Mouse (Mus musculus) large intestine, adult 2 months (tissue): ENCODE results near the gene Ascc2. TPM values are rescaled to one million over a fixed set of nuclear protein-coding genes. Genes with fewer than 3 reads are reported as not detected.
A peak's percentile ranks its signal among the peaks of the same experiment; 100 is the strongest.

Experiments used
- DNase-seq: peaks from one replicate; pipeline ENCODE4 v3.0.0-alpha.2; 2012; ENCODE audit warnings: low read depth, low spot score
- WGBS: fragments of 180-500 bp; shearing (Covaris S2); methylation state at CpG from one replicate; pipeline ENCODE4 v1.1.7; 2018; 5-methylcytosine and 5-hydroxymethylcytosine counted together
- polyA plus RNA-seq: library from polyadenylated mRNA; depleted of rRNA; stranded (reverse); fragments of >200 nt; gene quantifications from 2 replicates; pipeline ENCODE4 v1.2.3, GENCODE M21; 2012; rRNA removed

The Ascc2 gene
- polyA plus RNA-seq, result 16.8 and 22.7 TPM in 2 replicates

DNA sequence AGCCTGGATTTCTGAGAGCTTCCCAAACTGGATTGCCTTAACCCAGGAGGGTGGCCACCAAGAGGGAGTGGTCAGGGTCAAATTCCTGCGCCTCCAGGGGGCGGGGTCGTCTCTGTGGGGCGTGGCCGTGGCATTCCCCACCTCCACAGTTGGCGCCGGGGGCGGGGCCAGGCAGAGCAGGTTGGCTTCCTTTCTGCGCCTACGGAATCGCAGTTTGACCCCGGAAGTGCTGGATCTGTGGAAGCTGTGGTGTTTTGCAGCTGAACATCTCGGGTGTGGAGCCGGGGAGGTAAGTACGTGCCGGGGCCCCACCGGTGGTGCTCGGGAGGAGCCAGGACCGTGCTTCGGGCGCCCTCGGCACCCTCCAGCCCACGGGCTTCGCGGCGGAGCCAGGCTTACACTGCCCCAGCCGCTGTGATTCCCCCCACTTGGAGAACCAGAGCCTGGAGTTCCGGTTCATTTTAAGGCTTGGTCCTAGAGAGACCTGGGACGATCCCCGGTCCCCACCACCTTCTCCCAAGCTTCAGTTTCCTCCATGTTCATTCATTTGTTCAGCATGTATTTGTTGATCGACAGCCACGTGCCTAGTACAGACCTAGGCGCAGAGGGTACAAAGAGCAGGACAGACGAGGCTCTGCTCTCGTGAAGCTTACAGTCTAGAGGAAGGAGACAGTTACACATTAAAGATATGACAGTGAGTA lies at the start of gene Ascc2:
Gene Ascc2, plus strand, starts transcription at position 214 of the 701 bp plus-strand sequence.
- DNase-seq, result peak; percentile 85
- under 1% methylated on average over 35 of the region's 35 CpGs for WGBS

DNA sequence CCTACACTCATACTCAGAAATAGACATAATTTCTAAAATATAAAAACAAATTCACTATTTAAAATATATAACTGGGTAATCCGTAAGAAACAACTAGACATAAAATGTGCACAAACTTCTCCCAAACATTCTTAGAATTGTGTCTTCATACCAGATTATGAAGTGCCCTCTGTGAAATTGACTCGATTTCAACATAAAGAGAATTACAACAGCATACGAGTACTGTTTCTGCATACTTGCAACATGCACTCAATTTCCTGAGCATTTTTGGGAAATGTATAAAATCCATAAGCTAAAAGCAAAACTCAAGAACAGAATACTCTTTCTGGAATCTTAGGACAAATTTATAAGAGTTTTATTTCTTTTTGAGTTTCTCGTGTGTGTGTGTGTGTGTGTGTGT lies 45.7 kb upstream of the Ascc2 start:
- no peak for DNase-seq

DNA sequence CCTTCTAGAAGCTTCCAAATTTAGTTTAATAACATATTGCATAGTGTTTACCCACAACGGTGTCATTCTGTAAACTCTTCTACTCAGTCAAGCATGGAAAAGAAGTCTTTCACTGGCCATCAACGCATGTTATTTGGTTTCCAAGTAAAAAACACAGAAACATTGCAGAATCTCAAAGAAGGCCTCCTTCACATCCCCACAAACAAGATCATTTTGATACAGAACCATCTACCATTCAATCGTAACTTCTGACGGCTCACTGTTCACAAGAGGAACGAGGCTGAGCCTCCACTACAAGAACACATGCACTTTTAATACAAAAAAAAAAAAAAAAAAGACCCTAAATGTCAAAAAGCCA lies 44.1 kb upstream of the Ascc2 start:
- DNase-seq, result no peak
- 4% methylated on average over 5 of the region's 5 CpGs for WGBS

More for the DNA sequence above, 45.7 kb upstream of the Ascc2 start:
- 69% methylated on average over 4 of the region's 4 CpGs for WGBS

DNA sequence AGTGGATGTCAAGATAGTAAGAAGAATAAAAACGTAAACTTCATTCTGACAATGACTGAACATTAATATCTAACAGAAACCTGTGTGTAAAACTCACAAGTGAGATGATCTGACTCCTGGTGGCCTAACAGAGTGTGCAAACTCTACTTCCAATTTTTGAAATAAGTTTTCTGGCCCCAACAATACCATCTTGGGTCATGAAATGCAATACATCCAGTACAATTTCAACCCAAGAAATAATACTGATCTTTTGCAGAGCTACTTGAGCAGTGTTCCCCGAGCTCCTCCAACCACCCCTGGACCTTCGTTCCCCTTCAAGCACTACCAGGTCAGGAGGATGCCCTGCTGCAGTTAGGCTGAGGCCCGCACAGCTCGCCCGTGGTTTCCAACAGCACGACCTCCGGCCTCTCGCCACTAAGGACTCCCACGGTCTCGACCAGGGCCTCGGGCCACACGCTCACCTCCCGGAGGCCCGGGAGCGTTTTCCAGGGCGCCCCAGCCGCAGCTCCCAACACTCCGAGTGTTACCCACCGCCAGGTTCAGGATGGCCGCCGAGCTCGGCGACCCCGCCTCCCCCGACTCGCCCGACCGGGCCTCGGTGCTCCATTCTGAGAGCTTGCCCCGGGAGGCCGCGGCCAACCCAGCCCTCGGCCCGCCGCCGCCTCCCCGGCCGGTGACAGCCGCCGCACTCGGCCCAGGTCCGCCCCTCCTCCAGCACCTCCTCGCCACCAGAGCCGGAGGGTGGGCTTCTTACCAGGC lies 43.5 kb upstream of the Ascc2 start:
- DNase-seq, result no peak
- under 1% methylated on average over 45 of the region's 45 CpGs for WGBS

DNA sequence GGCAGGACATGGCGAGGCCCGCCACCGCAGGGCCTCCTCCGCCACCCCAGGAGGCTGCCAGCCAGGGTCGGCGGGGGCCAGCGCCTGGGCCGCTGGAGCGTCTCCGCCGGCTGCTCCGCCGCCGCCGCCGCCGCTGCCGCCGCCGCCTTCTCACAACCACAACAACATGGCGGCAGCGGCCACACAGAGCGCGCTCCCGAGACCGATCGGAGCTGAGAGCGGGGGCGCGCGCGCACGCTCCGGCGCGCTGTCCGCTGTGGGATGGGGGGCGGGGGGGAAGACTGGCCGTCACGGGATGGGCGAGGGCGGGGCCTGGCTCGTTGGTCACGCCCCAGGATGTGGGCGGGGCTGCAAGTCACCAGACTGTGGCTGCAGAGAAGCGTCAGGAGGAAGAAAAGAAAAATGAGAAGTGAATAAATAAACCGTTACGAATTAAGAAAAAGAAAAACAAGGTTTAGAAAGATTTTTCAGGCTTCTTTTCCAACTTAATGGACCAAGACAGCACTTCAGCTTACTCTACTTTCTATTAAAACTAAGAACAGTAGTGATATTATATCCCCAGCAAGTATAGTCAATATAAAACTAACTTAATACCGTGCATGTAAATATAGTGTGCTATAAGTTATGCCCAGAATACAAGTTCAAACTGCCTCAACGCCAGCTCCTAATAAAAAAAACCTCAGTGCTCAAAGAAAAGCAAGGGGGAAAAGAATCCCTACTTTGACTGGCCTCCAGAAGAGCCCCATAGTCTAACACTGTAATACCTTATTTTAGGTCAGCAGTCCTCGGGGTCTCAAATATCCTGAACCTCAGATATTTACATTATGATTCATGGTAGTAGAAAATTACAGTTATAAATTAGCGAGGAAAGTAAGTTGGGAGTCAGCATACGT lies 42.7 kb upstream of the Ascc2 start, which contains the start of gene Mtmr3:
Gene Mtmr3, minus strand, starts transcription at position 256 of the 893 bp plus-strand sequence.
- peak; percentile 78 for DNase-seq
- WGBS, result 4% methylated on average over 53 of the region's 53 CpGs

DNA sequence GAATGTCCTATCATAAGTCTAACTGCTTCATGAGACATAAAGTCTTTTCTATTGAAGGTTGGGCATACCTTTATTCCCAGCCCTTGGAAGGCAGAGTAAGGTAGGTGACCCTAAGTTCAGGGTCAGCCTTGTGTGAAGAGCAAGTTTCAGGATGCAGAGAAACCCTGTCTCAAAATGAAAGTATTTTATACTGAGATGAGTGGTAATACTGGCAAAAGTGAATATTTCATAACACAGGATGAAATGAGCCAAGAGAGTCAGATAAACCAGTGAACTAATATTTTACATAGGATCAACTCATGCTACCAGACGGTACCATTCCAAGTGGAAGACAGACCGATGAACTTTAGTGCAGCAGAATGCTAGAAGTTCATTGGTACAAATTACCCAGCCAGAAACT lies 39.1 kb upstream of the Ascc2 start:
- 80% methylated on average over 2 of the region's 2 CpGs for WGBS

DNA sequence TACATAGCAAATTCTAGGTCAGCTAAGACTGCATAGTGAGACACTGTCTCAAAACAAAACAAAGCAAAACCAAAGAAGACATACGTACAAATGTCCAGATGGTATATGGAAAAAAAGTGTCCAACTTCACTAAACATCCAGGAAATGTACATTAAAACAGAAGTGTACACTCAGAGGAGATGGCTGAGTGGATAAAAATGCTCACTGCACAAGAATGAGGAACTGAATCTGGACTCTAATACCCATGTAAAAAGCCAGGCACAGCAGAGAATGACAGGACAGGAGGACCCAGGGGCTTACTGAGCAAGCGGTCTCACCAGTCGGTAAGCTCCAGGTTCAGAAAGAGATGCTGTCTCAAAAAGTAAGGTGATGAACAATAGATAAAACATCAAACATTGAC lies 37.6 kb upstream of the Ascc2 start:
- DNase-seq, result no peak
- 89% methylated on average over 3 of the region's 3 CpGs for WGBS

More for the DNA sequence above, 39.1 kb upstream of the Ascc2 start:
- DNase-seq, result no peak

DNA sequence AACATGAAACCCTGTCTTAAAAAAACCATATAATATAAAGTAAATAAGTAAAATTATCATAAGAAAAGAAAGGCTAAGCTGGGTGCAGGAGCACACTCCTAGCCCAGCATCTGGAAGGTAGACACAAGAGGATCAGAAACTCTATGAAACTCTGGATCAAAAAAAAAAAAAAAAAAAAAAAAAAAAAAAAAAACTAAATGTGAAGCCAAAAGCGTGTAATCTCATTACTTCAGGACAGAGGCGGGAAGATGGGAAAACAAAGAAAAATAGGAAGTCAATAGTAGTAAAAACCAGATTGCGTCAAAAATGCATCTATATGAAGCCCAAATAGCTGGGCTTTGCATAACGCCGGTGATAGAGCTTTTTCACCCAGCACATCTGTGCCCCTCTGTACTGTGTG lies 35.7 kb upstream of the Ascc2 start:
- 90% methylated on average over 5 of the region's 5 CpGs for WGBS
- no peak for DNase-seq

DNA sequence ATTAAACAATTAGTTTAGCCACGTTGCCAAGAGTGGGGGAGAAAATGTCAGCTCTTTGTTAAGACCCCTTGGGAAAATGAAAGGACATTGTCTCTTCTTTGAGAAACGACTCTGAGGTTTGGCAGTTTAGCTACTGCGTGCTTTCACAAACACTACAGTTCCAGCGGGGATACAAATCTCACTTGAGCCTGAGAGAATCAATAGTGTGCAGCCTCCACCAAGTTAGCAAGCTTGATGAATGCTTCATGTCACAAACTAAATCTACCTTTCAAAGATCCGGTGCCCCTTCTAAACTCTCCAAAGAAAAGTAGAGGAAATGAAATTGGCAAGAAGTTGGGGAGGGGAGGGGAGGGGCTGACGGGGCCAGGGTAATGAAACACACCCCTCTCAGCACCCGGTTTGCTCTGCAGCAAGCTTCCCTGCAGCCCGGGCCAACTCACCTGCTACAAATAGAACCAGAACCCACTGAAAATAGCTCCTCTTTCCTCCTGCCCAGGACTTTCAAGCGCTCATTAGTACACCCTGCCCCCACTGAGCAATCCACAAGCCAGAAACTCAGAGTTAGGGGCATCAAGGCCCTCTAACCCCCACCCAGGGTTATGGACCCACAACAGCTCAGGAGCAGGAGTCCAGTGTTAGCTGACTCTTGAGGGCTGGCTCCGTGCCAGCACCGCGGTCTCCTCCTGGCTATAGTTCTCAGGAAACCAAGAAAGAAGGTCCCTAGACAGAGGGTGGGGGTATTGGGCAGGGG lies 34.7 kb upstream of the Ascc2 start:
- 20% methylated on average over 12 of the region's 12 CpGs for WGBS
- no peak for DNase-seq

DNA sequence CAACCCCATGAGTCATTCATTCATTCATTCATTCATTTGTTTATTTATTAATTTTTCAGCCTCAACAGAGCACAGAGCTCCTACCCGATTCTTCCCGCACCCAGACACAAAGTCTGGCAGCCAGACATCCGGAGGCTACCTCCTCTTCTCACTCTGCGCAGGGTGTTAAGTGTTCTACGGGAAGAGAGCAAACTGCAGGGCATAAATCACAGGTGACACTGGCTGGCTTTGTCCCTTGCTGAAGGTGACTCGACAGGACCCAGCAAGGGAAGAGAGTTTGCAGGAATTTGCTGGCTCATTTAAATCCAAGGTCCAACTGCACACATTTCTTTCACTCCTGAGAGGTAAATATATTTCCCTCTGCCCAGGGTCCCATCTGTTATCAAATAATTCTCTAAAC lies 33.1 kb upstream of the Ascc2 start:
- 42% methylated on average over 6 of the region's 6 CpGs for WGBS
- DNase-seq, result no peak

DNA sequence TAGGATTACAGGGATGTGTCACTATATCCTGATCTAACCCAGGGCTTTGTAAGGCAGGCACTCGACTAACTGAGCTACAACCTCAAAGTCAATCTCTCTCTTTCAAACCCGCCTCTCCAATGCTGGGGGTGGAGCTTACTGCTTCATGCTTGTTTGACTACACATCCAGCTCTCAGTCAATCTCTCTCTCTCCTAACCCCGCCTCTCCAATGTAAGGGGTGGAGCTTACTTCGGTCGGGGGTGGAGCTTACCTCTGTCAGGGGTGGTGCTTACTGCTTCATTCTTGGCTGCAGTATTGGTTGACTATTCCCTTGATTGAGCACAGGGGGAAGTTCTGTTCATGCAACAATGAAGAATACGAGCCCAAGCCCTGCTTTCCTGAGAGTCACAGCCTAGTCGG lies 32.1 kb upstream of the Ascc2 start:
- 55% methylated on average over 7 of the region's 7 CpGs for WGBS
- no peak for DNase-seq

DNA sequence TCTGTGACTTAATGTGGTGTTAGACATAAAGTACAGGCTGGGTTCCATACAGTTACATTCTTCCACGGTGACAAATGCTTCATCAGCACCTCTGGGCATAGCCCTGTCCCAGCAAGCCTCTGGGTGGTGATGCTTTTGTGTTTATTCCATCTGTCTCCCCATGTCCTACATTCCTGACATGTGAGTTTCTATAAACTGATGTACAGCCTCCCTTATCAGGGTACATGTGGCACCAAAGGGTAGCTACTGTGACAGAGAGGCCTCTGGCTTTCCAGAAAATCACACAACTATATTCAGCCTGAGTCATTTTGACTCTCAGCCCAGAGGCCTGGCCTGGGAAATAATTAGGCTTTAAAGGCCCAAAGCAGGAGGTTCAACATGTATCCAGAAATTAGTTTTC lies 31.0 kb upstream of the Ascc2 start:
- WGBS, result 67% methylated on average over 1 of the region's 1 CpGs
- DNase-seq, result no peak

DNA sequence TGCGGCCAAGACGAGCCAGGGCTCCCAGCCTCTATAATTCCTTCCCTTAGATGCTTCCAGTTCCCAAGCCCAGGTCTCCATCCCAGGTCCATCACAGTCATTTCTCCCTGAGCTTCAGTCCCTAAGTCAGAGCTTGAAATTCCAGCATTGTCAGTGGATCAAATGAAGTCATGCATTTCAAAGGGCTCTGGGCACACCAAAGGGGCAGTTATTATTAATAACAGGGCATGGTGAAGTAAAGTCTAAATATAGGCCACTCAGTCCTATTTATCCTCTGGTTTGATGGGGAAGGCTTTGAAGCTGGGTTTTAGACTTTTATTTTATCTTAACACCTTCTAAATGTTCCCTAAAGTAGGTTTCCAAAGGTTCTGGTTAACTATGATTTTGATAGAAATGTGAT lies 25.6 kb upstream of the Ascc2 start:
- DNase-seq, result no peak
- 64% methylated on average over 2 of the region's 2 CpGs for WGBS

DNA sequence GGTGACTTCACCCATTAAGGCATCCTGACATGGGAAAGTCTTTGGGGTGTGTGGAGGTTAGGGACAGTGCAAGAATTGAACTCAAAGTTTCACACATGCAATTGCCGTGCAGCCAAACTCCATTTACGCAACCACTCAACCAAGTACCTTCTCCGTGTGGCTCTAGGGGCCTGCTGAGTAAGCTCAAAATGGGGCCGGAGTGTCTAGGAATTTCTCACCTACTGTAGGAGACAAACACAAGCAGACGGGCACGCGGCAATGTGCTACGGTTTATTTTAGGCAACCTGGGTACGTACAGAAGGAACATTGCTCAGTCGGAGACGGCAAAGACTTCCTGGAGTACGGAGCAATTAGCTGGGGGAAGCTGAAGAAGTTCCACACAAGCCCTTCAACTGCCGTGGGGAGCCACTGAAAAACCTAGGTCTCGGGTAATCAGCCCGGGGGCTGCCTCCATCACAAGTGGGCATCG lies 17.5 kb upstream of the Ascc2 start, which contains the start of gene Gm11032:
Gene Gm11032, plus strand, starts transcription at position 51 of the 469 bp plus-strand sequence.
- WGBS, result 75% methylated on average over 16 of the region's 16 CpGs
- no peak for DNase-seq

DNA sequence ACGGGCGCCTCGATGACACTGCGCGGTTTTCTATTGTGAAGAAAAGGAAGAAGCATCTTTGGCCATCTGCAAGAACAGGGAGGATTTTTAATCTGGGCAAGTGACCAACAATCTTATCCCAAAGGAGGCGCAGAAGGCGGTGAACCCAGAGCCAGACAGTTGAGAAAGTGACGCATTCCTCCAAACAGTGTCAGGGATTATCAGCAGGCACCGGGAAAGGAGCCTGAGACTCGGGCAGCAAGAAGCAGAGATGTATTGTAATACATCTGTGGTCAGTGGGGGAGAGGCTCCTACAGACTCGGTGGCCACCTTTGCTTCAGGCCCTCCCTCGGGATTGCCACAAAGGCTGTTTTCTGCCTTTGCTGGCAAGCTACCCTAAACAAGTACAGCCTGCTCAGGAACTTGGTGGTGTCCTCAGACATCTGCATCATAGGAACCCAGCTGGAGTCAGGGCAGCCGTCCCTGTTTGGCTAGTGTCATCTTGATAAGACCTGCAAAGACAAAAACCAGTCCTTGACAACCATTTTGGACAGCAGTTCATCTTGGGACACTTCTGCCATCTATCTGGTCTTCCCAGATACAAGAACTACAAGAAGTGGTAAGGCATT lies 16.9 kb upstream of the Ascc2 start:
- no peak for DNase-seq
- 63% methylated on average over 13 of the region's 13 CpGs for WGBS

DNA sequence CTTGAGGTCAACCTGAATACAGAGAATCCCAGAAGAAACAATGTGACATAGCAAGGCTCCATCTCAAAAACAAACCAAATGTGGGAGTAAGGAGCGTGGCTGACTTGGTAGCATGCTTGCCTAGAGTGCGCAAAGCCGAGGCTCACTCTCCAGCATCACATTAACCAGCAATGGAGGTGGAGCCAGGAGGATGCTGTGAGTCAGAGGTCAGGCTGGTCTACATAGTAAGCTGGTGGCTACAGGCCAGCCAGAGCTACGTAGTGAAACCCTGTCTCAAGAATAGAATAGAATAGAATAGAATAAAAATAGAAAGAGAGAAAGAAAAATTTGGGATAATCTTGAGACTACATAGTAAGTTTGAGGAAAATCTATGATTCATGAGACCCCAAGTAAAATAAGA lies 15.7 kb upstream of the Ascc2 start:
- 72% methylated on average over 4 of the region's 4 CpGs for WGBS
- no peak for DNase-seq

DNA sequence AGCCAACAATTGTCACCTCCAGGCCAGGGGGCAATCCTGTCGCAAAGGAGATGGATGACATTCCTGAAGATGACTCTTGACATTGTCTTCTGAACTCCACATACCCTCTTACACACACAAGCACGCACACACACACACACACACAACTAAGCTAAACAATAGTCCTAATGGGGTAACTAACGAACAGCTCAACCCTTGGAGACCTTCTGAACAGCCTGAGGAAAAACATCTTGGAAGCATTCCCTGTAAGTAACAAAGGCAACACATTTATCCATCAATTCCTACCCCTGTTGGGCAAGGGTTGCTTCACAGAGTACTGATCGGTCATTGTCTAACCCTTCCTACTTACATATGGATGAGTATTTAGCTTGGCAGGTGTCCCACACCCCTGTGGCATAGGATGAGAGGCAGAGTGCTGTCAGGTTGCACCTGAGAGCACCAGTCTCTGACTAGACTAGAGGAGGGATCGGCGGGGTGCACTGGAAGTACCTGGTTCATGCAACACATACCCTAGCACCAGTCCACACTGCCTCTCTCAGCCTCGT lies 15.0 kb upstream of the Ascc2 start:
- 79% methylated on average over 7 of the region's 7 CpGs for WGBS
- DNase-seq, result no peak

DNA sequence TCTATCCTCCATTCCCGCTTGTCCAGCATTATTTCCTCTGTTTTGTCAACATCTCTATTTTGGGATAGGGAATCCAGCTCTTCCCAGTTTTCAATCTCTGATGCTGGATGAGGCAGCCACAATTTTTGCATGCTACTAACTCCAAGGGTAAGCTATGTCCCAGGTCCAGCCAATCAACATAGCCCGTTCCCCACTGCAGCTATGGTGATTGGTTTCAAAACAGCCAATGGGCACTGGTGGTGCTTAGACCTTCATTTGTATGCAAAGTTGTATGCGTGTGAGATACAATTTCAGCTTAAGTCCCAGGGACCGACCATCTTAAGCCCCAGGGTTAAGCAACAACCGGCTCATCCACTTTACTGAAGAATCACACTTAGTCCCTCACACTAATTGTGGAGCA lies 14.6 kb upstream of the Ascc2 start:
- DNase-seq, result no peak
- WGBS, result 72% methylated on average over 5 of the region's 5 CpGs

DNA sequence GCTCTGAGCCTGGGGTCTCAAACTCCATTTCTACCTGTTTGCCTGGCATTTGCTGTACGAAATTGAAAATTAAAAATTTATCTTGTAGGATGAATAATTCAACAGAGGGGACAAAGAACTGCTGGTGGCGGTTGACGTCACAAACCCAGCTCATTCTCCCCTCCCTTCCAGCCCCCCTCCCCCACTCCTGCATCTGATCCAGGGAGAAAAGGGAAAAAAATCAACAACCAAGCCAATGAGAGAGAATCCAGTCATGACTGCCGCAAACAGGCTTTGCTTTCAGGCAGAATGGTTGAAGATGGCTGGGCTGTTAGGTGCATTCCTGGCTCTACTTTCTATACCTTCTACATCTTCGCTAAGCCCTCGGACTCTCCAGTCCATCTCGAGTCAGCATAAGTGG lies 11.6 kb upstream of the Ascc2 start:
- 85% methylated on average over 7 of the region's 7 CpGs for WGBS
- no peak for DNase-seq
